Mouse (Mus musculus) lung, postnatal 25 days (tissue): Measurements from ENCODE around the gene Zfyve21.

ENCODE experiments used
- DNase-seq: peaks from one replicate; pipeline ENCODE4 v3.0.0; 2022; ENCODE audit warnings: low spot score

The Zfyve21 gene

DNA sequence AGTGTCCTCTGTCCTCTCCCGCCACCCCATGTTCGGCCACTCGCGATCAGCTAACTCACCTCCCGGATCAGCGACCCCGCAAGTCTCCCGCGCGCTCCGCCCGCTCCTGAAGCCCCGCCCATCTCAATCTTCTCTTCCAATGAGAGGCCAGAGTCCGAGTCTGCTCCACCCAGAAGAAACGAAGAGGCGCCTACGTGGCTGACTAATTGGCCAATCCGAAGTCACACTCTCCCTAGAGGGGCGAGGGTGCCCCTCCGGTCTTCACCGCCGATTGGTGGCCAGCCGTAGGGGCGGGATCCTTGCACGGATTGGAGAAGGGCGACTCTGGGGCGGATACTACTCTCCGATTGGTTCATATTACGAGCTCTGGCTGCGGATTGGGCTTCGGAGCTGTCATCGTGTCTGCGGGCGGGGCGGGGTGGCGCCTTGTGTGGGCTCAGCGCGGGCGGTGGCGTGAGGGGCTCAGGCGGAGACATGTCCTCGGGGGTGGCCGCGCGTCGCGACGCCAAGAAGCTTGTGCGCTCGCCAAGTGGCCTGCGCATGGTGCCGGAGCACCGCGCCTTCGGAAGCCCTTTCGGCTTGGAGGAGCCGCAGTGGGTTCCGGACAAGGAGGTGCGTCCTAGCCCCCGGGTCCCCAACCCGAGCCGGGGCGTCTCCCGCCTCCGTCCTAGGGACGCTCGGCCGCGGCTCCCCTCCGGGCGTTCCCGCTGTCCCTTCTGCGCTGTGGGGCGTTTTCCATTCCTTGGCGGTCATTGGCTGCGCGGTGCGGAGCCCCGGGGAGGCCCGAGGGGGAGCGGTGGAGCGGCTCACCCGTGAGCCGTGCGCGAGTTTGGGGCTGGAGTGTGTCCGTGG lies at the start of gene Zfyve21, which contains the start of gene Xrcc3:
Zfyve21 (plus strand) TSS at position 405 of the 852 bp plus-strand sequence.
Xrcc3 (minus strand) TSS at position 108 of the 852 bp plus-strand sequence.
- peak; percentile 99 for DNase-seq

DNA sequence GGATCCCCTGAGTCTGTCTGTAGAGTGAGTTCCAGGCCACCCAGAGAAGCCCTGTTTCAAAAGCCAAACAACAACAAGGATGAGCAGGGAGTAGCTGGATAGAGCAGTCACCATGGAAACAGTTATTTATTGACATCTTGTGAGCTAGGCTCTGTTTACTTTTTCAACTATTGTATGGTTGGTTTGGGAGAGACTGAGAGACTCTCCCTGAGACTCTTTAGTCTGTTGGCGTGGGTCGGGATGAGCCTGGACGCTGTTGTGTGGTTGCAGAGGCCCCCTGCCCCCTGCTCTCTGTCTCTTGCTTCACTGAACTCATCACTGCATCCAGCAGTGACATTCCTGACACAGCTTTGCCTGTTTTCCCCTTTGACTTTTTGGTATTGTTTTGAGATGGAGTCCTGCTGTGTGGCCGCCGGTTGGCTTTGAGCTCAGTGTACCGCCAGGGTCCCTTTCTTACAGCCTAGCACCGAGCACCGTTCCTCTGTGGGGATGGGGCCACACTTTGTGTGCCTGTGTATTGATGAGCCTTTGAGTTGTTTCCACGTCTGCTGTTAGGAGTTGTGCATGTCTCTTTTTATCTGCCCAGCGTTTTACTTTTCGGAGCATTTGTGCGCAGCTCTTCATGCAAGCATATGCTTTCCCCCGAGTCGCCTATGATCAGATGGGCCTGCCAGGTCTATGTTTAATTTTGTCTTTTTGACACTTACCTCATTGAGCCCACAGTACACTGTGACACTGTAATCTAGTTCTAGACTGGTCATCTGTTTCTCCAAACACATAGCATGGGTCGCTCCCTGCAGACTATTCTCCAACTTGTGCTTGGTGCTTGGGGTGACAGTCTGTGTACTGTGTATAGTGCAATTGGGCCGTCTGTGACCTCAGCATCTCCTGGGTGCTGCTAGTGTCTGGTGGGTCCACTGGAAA lies 47.4 kb upstream of the Zfyve21 start:
- no peak for DNase-seq

DNA sequence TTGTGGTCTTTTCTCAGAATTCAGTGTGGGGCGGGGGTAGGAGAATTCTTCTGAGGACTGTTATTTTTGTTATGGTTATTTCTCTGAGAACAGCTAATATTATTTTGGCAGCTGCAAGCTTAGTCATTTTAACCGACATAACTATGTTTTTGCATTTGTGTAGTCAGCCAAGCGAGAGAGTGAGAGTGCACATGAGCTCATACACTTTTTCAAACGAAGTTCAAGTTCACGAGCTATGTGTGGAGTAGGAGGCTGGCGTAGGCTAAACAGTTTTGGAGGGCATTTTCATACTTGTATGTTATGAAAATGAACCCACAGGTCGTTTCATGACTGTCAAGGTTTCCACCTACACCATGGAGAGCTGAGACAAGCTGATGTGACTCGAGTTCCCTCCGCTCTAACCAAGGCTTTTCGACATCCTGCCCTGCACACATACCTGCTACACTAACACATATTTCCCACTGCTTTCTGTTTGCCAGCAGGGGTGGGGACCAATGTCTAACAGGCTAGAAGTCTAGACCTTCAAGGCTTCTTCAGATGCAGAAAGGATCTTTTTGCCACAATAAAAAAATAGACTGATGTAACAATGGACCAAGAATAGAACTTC lies 45.5 kb upstream of the Zfyve21 start:
- DNase-seq, result no peak

DNA sequence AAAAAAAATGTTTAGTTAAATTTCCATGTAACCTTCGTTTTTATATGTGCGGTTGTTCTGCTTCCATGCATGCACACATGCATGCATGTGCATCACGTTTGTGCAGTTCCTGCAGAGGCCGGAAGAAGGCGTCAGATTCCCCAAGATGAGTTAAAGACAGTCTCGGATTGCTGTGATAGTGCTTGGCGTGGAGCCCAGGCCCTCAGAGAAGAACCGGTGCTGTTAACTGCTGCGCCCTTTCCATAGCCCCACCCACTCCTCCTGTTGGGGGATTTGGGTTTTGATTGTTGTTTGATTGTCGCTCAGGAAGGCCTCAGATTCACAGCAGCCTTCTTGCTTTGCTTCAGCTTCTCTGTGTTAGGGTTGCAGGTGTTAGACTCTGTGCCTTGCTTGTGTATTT lies 44.7 kb upstream of the Zfyve21 start:
- peak; percentile 67 for DNase-seq

DNA sequence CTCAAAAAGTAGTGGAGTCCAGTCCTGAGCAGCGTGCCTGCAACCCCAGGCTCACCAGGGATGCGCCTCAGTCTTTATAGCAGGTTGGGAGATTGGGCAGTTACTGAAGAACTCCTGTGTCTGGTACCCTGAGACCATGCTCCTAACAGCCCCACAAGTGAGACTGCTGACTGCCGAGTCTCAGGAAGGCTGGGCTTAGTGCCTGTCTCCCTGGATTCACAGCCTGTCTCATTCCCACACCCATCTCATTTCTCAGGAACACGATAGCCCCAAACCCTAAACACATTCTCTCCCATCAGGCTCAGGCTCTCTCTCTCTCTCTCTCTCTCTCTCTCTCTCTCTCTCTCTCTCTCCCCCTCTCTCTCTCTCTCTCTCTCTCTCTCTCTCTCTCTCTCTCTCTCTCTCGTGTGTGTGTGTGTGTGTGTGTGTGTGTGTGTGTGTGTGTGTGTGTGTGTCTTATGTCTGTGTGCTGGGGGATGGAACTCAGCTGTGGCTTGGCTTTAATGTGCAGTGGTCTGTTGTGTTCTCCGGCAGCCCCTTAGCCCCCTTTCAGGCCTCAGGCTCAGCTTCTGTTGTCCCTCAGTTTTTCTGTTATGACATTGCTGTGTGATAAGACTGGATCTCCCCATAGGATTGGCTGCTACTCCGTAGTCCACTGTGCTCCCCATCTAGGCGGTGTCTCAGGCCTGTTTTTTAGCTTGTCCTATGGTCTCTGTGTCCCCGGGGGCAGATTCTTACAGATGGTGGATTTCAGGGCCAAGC lies 44.0 kb upstream of the Zfyve21 start:
- DNase-seq, result no peak

DNA sequence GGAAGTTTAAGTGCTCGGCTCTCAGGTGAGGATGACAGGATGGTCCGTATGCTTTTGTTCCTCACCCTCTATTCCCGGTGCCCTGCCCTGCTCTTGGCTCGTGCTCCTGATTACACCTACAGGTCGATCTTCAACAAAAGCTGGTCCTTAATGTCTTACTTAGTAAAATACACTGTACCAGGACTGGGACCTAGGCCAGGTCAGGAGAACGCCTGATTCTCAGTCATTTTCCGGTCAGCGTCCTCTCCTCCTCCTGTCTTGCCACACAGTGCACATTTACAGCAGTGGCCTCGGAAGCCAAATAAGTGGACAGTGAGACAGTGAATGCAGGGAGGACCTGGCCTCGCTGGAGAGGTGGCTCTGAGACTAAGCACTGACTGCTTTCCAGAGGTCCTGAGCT lies 43.3 kb upstream of the Zfyve21 start:
- DNase-seq, result no peak

DNA sequence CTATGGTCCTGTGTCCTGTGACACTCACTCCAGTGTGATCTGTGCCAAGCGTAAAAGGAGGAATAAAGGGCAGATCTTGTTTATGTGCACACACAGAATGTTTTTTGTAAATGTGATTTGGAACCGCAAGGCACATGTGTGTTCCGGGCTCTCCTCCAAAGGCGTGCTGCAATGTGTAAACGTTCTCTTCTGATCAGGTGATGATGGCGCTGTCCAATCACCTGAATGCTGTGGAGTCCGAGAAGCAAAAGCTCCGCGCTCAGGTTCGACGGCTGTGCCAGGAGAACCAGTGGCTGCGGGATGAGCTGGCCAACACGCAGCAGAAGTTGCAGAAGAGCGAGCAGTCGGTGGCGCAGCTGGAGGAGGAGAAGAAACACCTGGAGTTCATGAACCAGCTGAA lies 39.8 kb upstream of the Zfyve21 start:
- no peak for DNase-seq

DNA sequence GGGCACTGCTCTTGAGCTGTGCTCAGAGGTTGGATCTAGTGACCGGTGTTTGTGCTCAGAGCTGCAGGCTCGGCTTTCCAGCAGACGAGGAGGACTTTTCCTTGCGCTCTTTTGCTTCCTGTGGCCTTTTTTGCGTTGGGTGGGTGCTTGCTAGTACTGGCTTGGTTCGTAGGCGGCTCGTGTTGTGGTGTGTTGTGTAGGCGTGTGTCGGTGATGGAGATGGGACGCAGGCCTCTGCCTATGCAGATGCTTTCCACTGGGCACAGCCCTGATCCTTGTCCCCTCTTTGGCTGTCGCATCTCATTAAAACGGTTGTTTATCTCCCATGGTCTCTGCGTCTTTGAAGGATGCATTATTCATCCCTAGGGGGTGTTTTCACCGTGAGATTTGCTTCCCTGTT lies 39.1 kb upstream of the Zfyve21 start:
- DNase-seq, result no peak

DNA sequence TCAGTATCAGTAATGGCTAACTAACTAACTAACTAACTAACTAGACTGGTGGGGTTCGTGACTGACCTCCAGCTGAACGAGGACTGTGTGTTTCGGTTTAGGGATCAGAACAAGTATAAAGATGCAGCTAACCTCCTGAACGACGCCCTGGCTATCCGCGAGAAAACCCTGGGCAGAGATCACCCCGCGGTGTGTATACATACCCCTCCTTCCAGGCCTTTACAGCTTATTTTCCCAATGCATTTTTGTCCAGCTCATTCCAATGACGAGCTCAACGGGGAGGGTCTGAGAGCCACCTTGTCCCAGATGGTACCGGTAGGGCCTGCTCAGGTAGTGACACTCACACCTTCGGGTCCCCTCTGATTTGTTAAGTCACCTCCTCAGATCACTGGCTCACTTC lies 36.1 kb upstream of the Zfyve21 start:
- DNase-seq, result no peak

DNA sequence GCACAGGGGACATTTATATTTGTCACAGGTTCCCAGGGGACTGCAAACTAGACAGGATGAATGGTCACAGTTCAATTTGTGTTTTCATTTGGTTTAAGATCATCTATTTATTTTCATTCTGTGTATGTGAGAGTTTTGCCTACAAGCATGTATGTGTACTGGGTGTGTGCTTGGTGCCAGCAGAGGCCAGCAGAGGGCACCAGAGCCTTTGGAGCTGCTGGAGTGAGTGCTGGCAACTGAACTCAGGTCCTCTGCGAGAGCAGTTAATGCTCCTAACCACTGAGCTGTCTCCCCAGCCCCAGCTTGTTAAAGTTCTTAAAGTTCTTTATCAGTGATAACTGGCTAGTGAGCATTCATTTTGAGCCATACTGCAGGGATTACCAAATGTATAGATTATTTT lies 34.4 kb upstream of the Zfyve21 start:
- DNase-seq, result no peak

DNA sequence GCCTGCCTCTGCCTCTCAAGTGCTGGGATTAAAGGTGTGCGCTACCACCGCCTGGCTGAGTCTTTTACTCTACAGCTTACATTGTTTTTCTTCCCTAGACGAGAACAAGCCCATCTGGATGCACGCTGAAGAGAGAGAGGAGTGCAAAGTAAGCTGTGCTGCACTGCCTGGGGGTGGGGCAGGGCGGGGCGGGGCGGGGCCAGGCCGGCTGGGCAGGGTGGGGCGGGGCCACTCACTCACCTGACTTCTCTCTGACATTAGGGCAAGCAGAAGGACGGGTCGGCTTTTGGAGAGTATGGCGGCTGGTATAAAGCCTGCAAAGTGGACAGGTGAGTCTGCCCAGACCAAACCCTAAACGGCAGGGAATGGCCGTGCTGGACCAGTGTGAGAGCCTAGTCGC lies 28.8 kb upstream of the Zfyve21 start:
- no peak for DNase-seq

DNA sequence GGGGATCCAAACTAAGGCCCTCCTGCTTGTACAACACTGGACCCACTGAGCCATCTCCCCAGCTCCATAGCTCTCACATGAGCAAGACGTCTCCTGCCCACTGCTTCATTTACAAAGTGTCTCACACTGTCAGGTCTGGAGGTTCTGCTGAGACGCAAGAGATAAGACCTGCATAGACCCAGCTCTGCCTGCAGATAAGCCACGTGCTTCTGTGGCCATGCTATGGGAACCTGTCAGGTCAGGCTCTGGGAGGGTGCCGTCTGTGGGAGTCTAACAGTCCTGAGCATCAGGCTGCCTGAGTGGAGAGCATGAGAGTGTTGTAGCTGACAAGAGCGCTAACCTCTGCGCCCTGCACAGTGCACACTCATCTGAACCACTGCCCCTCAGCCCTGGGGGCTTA lies 27.0 kb upstream of the Zfyve21 start:
- no peak for DNase-seq

DNA sequence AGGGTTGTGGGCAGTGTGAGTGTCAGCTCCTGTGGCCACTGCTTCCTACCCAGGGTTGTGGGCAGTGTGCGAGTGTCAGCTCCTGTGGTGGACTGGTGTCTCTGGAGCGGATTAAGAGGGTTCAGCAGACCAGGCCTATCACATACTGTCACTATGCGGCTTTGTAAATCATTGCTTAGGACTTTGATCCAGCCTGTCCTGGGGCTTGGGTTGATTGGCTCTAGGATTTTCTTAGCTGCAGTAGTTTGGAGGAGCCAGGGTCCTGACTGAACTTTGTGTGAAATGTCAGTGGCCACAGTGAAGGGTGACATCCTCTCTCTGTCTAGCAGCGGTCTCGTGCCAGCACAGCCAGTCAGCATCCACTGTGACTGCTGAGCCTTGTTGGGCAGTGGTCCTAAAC lies 23.9 kb upstream of the Zfyve21 start:
- no peak for DNase-seq

DNA sequence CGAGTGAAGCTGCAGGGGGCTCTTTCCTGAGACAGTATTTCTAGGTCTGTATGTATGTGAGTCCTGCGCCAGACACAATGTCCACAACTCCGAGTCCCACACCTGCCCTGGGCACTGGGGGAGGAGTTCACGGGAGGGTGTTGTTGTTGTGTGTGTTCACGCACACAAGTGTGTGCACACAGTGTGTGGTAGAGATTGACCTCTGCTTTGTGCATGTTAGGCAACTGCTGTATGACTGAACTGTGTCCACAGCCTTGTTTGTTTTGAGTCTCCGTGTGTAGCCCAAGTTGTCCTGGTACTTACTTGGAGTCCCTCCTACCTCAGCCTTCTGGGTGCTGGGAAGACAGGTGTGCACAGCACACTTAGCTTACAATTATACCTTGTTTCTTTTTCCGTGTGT lies 23.3 kb upstream of the Zfyve21 start:
- DNase-seq, result no peak

DNA sequence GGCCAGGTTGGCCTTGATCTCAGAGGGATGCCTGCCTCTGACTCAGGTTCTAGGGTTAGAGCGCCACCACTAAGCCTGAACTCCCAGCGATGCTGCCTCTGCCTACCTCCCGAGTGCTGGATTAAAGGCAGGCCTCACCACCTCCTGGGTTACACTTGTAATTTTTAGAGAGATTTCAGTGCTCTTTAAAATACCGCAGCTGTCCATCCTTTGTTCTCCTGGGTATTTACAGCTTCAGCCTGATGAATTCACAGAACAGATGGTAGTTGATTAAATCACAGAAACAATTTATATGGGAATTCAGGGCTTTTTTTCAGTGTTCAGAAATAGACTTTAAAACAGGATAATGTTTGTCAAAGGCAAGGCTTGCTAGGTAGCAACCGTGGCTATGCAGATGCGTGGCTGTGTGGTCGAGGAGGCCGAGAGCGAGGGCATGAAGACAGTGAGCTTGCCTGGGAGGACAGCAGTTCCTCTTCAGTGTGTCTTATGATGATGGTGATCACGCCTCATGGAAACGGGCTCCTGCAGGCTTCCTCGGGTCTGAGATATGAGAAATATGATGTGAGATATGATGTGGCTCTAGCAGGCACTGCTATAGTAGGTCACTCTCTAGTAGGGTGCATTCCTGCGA lies 22.4 kb upstream of the Zfyve21 start:
- DNase-seq, result no peak

DNA sequence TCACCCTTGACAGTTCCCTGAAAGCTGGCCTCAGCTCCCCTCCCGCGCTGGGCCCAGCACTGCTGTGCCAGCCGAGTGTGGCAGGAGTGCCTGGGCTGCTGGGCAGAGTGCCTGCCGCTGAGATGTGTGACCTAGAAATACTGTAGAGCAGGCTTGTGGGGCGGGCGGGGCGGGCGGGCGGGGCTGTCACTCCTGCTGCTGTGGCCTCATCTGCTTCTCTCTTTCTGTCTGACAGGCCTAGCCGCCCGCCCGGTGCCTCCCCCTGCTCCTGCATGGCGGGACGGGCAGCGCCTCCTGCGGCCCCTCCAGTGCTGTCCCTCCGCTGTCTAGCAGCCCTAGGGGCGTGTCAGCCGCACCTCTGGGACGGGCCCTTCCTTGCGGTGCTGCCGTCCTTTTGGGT lies 19.9 kb upstream of the Zfyve21 start:
- DNase-seq, result no peak

DNA sequence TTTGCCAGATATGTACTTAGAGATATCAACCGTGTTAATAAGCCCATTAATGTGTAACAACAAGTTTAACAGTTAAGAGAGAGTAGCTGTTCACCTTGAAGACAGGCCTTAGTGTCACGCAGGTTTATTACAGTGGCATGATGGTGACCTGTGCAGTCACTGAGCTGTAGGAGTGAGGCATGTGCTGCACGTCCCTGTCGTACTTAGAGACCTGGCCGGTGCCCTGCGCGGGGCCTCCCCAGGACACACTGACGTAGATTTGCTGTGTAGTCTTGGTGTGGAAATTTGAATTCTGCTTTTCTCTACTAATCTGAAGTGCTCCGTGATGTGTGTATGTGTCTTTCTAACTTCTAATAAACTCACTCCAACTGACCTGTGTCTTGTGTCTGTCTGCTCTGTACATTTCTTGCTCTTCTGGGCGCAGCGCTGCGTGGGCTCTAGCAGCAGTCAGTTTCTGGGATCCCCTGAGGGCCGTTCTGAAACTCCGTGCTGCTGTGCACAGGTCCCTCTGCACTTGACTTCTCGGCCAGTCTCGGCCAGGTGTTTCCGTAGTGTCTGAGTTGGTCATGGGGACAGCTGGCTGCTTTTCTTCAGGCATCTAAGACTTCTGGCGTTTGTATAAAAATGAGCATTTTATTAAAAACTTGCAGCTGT lies 19.3 kb upstream of the Zfyve21 start:
- no peak for DNase-seq

DNA sequence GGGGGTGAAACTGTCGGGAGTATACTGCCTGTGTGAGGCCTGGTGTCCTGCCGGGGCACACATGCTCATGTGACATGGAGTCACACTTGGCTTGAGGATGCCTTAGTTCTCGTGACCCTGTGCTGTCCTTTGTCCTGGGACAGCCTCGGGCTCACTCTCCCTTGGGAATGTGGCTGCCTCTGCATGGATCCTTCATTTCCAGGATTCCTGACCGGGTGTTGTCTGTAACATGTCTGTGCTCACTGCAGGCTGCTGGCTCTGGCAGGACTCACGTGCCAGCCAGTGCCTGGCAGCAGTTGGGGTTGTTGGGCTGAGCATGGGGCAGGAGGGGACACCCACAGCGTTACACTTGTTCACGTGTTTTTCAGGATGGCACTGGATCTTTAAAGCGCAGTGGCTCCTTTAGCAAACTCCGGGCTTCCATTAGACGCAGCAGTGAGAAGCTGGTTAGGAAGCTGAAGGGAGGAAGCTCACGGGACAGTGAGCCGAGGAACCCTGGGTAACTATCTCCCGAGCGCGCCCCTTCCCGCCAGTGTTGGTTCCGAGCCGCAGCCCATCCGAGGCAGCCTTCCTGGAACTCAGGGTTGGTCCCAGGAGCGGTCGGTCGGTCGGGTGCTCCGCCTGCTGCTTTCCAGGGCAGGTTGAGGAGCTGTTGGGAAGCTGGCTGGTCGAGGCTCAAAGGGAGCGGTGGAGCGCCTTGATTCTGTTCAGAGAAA lies 18.6 kb upstream of the Zfyve21 start:
- DNase-seq, result peak; percentile 14

DNA sequence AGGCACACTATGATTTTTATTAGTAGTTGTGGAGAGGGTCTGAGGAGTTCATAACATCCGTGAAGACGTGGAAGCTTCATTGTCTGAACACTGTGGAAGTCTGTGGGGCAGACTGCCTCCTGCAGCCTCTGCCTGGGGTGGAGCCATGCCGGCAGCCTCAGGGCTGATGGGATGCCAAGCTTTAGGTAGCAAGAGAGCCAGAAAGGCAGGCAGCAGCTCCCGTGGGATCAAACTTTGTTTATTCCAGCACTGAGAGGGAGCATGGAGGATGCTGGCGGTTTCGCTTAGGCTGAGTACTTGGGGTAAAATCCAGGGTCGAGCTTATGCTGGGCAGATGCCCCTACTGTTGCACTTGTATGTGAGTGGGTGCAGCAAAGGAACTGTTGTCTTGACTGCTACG lies 16.7 kb upstream of the Zfyve21 start:
- no peak for DNase-seq

DNA sequence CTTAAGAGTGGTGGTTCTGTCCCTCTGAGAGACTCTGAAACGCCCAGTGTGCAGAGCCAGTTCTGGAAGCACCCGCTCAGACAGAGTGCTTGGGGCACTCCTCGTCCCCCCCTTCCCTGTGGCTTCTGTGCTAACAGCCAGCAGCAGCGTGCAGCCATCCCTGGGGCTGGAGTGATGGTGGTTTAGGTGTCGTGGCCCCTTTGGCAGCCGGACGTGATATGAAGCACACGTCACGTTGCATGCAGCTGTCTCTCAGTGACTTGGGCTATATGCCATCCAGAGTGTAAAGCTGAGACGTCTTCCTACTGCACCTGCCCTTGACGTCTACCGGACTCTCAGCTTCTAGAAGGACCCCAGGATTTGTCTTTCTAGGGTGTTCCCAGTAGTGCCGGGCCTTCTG lies 15.5 kb upstream of the Zfyve21 start:
- DNase-seq, result no peak
